Mouse (Mus musculus): ENCODE results near the gene Cadm1.

DNA sequence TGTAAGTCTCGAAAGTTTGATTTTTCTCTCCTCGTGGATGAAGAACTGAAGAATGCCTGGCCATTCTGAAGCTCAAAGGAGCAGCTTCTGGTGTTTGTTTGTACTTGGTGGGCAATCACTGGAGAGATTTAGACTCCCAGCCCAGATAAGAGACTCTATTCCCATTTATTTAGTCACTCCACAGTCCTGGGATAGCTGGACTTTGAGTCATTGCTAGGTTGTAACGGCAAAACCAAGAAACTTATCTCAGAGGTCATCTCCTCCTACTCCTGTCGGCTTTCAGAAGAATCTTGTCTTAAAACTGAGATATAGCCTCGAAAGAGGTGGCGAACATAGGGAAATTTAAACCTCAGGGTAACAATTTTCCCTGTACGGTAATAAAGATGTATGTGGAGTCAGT, 15.3 kb downstream of the Cadm1 start:
- TF ChIP-seq CTCF (IDR thresholded peaks at IDR 0.05; ENCODE audit: low read depth) (no peak), EP300 (IDR thresholded peaks at IDR 0.05; ENCODE audit: low read depth) (no peak)

Measured in liver, postnatal 0 days (tissue).